Mouse (Mus musculus): ENCODE measurements around the gene Efcab12.
A peak's percentile ranks its signal among the peaks of the same experiment; 100 is the strongest.

Efcab12 gene

GRCm38 (mm10) chr6:115791842-115792686 is 46.1 kb downstream of the Efcab12 start:
- DNase-seq (ENCODE audit: low spot score in 2 of 2) = peak in 1 of 2 experiments; percentile 25

DNA sequence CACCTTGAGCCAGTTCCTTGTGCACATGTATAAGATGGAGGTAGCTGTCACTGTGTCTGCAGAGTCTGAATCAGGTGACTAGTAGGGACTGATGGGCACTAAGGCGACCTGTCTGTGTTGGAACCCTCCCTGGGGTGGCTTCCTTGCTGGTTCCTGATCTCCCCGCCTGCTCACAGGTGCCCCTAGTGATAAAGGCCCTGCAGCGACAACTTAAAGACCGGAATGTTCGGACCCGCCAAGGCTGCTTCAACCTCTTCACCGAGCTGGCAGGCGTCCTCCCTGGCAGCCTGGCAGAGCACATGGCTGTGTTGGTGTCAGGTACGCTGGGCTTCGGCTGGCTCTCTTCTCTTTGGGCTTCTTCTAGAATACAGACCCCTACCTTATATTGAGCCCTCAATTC is 47.2 kb downstream of the Efcab12 start:
- DNase-seq (ENCODE audit: low spot score in 2 of 2) = no peak

DNA sequence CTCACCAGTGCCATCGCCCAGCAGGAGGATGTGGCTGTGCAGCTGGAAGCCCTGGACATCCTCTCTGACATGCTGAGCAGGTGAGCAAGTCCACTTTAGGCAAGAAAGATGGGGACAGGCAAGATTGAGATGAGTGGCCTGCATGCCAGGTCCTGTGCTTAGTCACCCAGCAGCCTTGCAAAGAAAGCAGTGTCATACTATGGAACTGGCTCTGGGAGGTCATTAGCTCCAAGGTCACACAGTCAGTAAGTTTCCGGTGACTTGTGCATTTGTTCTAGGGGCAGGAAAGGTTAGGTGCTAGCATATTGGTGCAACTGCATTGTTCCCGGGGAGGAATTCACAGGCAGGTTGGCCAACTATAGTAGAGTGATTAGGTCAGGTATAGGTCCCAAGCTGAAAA is 55.4 kb downstream of the Efcab12 start:
- DNase-seq (ENCODE audit: low spot score in 2 of 2) = no peak

GRCm38 (mm10) chr6:115776363-115776762 is 61.8 kb downstream of the Efcab12 start:
- DNase-seq (ENCODE audit: low spot score in 2 of 2) = no peak

- DNase-seq (ENCODE audit: low spot score in 2 of 2) = no peak
Observed at GRCm38 (mm10) chr6:115775838-115776237, 62.4 kb downstream of the Efcab12 start.

DNA sequence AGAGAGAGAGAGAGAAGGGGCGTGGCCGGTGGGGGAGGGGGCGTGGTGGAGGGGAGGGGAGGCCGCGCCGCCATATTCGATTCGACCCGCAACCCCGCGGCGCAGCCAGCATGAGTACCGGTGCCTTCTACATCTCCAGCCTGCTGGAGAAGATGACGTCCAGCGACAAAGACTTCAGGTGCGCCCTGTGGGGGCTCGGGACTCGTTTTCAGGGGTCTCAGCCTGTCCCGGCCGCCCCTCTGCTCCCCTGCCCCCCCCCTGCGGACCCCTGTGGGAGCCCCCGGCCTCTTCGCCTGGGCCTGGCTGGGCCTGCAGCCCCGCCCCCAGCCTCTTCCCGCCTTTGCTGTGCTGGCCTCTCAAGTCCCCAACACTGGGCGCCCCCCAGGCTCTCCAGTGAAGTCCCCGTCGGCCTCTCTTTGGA is 63.7 kb downstream of the Efcab12 start, which contains the start of gene Cand2:
Gene Cand2 (plus strand): TSS at position 38 of the 421 bp plus-strand sequence.
- no peak for DNase-seq (ENCODE audit: low spot score in 2 of 2)

GRCm38 (mm10) chr6:115773966-115774413 is 64.2 kb downstream of the Efcab12 start:
- no peak for DNase-seq (ENCODE audit: low spot score in 2 of 2)

- no peak for DNase-seq (ENCODE audit: low spot score in 2 of 2)
Observed at GRCm38 (mm10) chr6:115772604-115773003, 65.6 kb downstream of the Efcab12 start.

DNA sequence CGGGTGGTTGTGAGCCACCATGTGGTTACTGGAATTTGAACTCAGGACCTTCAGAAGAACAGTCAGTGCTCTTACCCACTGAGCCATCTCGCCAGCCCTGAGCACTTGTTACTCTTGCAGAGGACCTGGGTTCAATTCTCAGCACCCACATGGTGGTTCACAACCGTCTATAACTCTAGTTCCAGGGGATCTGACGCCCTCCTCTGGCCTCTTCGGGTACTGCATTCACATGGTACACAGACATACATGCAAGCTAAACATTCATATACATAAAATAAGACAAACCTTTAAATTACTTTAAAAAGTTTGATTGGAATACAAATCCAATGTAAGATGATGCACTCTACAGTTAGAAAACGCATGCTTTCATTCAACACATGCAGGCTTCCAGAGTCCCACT is 66.0 kb downstream of the Efcab12 start:
- DNase-seq (ENCODE audit: low spot score in 2 of 2) = no peak

GRCm38 (mm10) chr6:115770852-115771251 is 67.4 kb downstream of the Efcab12 start:
- no peak for DNase-seq (ENCODE audit: low spot score in 2 of 2)

DNA sequence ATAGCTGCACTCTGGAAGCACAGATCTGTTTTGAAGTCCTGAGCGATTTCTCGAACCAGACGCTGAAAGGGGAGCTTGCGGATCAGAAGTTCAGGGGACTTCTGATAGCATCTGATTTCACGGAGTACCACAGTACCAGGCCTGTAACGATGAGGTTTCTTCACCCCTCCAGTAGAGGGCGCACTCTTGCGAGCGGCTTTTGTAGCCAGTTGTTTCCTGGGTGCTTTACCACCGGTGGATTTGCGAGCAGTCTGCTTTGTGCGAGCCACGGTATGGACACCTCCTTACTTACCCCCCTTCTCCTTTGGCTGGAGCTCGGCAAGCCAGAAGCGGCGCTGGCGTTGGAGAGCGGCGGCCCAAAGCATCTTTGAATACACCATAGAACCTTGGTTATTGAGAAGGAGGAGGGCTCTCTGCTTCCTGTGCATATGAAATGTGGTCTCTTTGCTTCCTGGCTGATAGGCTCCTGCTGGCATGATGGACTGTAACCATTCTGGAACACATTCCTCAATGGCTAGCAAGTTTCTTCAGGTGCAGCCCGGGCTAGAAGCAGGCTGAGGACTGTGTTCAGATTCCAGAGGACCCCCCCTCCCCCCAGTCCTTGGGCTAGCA is 68.0 kb downstream of the Efcab12 start:
- no peak for DNase-seq (ENCODE audit: low spot score in 2 of 2)

- no peak for DNase-seq (ENCODE audit: low spot score in 2 of 2)
Observed at GRCm38 (mm10) chr6:115768207-115768606, 70.0 kb downstream of the Efcab12 start.

- no peak for DNase-seq (ENCODE audit: low spot score in 2 of 2)
Observed at GRCm38 (mm10) chr6:115767357-115767756, 70.9 kb downstream of the Efcab12 start.

GRCm38 (mm10) chr6:115764179-115764578 is 74.0 kb downstream of the Efcab12 start:
- DNase-seq (ENCODE audit: low spot score in 2 of 2) = no peak

DNA sequence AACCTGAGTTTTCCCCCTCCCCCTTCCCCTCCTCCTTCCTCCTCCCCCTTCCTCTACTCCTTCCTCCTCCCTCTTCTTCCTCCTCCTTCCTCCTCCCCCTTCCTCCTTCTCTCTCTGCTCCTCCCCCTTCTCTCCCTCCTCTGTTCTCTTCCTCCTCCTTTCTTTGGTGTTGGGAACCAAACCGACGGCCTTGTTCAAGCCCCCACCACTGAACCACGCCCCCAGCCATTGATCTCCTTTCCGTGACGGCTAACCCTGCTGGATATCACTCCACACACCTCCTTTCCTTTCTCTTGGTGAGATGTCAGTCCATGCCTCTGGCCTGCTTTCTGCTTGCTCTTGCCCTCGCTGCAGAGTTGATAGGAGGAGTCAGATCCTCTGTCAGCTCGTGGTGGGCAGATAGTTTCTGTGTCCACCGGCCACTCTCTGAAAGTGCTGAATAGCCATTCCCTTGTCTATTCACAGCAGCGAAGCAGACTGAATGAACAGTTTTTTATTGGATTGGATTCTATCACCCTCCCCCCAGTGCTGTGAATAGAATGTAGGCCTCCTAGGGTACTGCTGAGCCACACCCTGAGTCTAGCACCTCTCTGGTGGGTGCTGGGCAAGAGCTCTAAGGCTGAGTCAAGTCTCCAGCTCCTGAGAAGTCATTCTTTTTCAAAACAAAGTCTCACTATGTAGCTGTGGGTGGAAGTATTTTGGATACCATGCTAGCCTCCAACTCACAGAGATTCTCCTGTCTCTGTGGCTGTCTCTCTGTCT is 76.0 kb downstream of the Efcab12 start, which contains the start of gene Tmem40:
Gene Tmem40 (minus strand): TSS at position 416 of the 762 bp plus-strand sequence.
- DNase-seq (ENCODE audit: low spot score in 2 of 2) = no peak

GRCm38 (mm10) chr6:115760982-115761381 is 77.2 kb downstream of the Efcab12 start:
- no peak for DNase-seq (ENCODE audit: low spot score in 2 of 2)

Measured in urinary bladder, postnatal 36 days (tissue).